Mouse (Mus musculus): ENCODE measurements around the gene Rangrf. TPM values are rescaled to one million over a fixed set of nuclear protein-coding genes. Genes with fewer than 3 reads are reported as not detected.
"Not testable (repeated sequence)": the region's sequence is repeated elsewhere in the genome, so short reads cannot be mapped to it uniquely, and the experiment has no call there.

The Rangrf gene
- polyA plus RNA-seq (2015; fragmentation: Nextera tagmentation; extraction: Ambion mirVana) = 28.9 and 34.5 TPM in 2 replicates

- H3K27ac ChIP-seq (ENCODE audit: low read length) = no peak within 1 kb of the TSS
- peaks cover 8% of the 10 kb centered on the region for H3K4me1 ChIP-seq (replicated peaks; ENCODE audit: control insufficient read depth, insufficient read depth, low read length)
- no peaks in the 10 kb centered on the region for H3K36me3 ChIP-seq (ENCODE audit: control insufficient read depth, insufficient read depth)
- WGBS = 86% methylated on average over 7 of the region's 7 CpGs
- H3K4me3 ChIP-seq (replicated peaks; ENCODE audit: low read length) = no peak within 1 kb of the TSS; the same call in 1 of the 2 replicates
- no peak within 1 kb of the TSS for H3K9ac ChIP-seq (replicated peaks; ENCODE audit: low read depth, low read length)
- H3K4me2 ChIP-seq (ENCODE audit: low read length) = peak within 1 kb of the TSS; percentile 66
- no peaks in the 10 kb centered on the region for H3K9me3 ChIP-seq (ENCODE audit: control insufficient read depth, low read length)
- H3K27me3 ChIP-seq (replicated peaks; ENCODE audit: control insufficient read depth, insufficient read depth, low read length) = no peaks in the 10 kb centered on the region
- no peak for ATAC-seq
Measured at GRCm38 (mm10) chr11:68975085-68975484, at the start of gene Rangrf. Gene Rangrf, minus strand, starts transcription at chr11:68975185.

GRCm38 (mm10) chr11:69020691-69021090 is 45.7 kb upstream of the Rangrf start:
- peaks cover 21% of the 10 kb centered on the region for H3K36me3 ChIP-seq (ENCODE audit: control insufficient read depth, insufficient read depth)
- no peaks in the 10 kb centered on the region for H3K9me3 ChIP-seq (ENCODE audit: control insufficient read depth, low read length)
- no peak overlapping the region for H3K4me3 ChIP-seq (replicated peaks; ENCODE audit: low read length)
- no peak overlapping the region for H3K27ac ChIP-seq (ENCODE audit: low read length)
- no peak overlapping the region for H3K4me2 ChIP-seq (ENCODE audit: low read length)
- peaks cover 10% of the 10 kb centered on the region for H3K4me1 ChIP-seq (replicated peaks; ENCODE audit: control insufficient read depth, insufficient read depth, low read length)
- H3K9ac ChIP-seq (replicated peaks; ENCODE audit: low read depth, low read length) = no peak overlapping the region
- H3K27me3 ChIP-seq (replicated peaks; ENCODE audit: control insufficient read depth, insufficient read depth, low read length) = no peaks in the 10 kb centered on the region
- no peak for ATAC-seq

GRCm38 (mm10) chr11:69016755-69017154 is 41.8 kb upstream of the Rangrf start:
- Histone ChIP-seq H3K9me3 (ENCODE audit: control insufficient read depth, low read length) (no peaks in the 10 kb centered on the region), H3K27ac (ENCODE audit: low read length) (peak overlapping the region; percentile 90), H3K9ac (replicated peaks; ENCODE audit: low read depth, low read length) (peak overlapping the region; percentile 81), H3K4me2 (ENCODE audit: low read length) (peak overlapping the region; percentile 75), H3K4me1 (replicated peaks; ENCODE audit: control insufficient read depth, insufficient read depth, low read length) (peaks cover 16% of the 10 kb centered on the region), H3K4me3 (replicated peaks; ENCODE audit: low read length) (peak overlapping the region; percentile 70), H3K27me3 (replicated peaks; ENCODE audit: control insufficient read depth, insufficient read depth, low read length) (no peaks in the 10 kb centered on the region), H3K36me3 (ENCODE audit: control insufficient read depth, insufficient read depth) (0 out of 2 replicates have a peak, but pooled peaks cover 2% of the 10 kb centered on the region)
- no peak for ATAC-seq
- WGBS = 62% methylated on average over 3 of the region's 3 CpGs

GRCm38 (mm10) chr11:69015644-69016441 is 40.9 kb upstream of the Rangrf start, which contains the start of gene Ctc1:
Gene Ctc1, plus strand, starts transcription at chr11:69015911.
- peak; percentile 96 for ATAC-seq
- Histone ChIP-seq H3K27ac (ENCODE audit: low read length) (peak within 1 kb of the TSS; percentile 90), H3K36me3 (ENCODE audit: control insufficient read depth, insufficient read depth) (no peaks in the 10 kb centered on the region), H3K27me3 (replicated peaks; ENCODE audit: control insufficient read depth, insufficient read depth, low read length) (no peaks in the 10 kb centered on the region), H3K4me3 (replicated peaks; ENCODE audit: low read length) (peak within 1 kb of the TSS; percentile 70), H3K9ac (replicated peaks; ENCODE audit: low read depth, low read length) (peak within 1 kb of the TSS; percentile 81), H3K9me3 (ENCODE audit: control insufficient read depth, low read length) (no peaks in the 10 kb centered on the region), H3K4me2 (ENCODE audit: low read length) (peak within 1 kb of the TSS; percentile 75), H3K4me1 (replicated peaks; ENCODE audit: control insufficient read depth, insufficient read depth, low read length) (peaks cover 22% of the 10 kb centered on the region)
- 3% methylated on average over 38 of the region's 38 CpGs for WGBS

GRCm38 (mm10) chr11:69012071-69012601 is 37.2 kb upstream of the Rangrf start:
- ATAC-seq = peak; percentile 74
- 1% methylated on average over 18 of the region's 18 CpGs for WGBS

GRCm38 (mm10) chr11:69011445-69011844 is 36.5 kb upstream of the Rangrf start:
- not testable (repeated sequence) for ATAC-seq; H3K9me3 ChIP-seq (ENCODE audit: control insufficient read depth, low read length); H3K36me3 ChIP-seq (ENCODE audit: control insufficient read depth, insufficient read depth); H3K27ac ChIP-seq (ENCODE audit: low read length); H3K9ac ChIP-seq (replicated peaks; ENCODE audit: low read depth, low read length); H3K27me3 ChIP-seq (replicated peaks; ENCODE audit: control insufficient read depth, insufficient read depth, low read length)
- WGBS = 69% methylated on average over 2 of the region's 2 CpGs
- Histone ChIP-seq H3K4me1 (replicated peaks; ENCODE audit: control insufficient read depth, insufficient read depth, low read length) (peaks cover 18% of the 10 kb centered on the region), H3K4me2 (ENCODE audit: low read length) (peak overlapping the region; percentile 91), H3K4me3 (replicated peaks; ENCODE audit: low read length) (peak overlapping the region; percentile 65)

More at GRCm38 (mm10) chr11:69012071-69012601, 37.2 kb upstream of the Rangrf start:
- Histone ChIP-seq H3K4me3 (replicated peaks; ENCODE audit: low read length) (peak overlapping the region; percentile 65), H3K27ac (ENCODE audit: low read length) (peak overlapping the region; percentile 94), H3K9ac (replicated peaks; ENCODE audit: low read depth, low read length) (peak overlapping the region; percentile 72), H3K4me2 (ENCODE audit: low read length) (peak overlapping the region; percentile 91), H3K36me3 (ENCODE audit: control insufficient read depth, insufficient read depth) (no peaks in the 10 kb centered on the region), H3K4me1 (replicated peaks; ENCODE audit: control insufficient read depth, insufficient read depth, low read length) (peaks cover 25% of the 10 kb centered on the region), H3K9me3 (ENCODE audit: control insufficient read depth, low read length) (no peaks in the 10 kb centered on the region), H3K27me3 (replicated peaks; ENCODE audit: control insufficient read depth, insufficient read depth, low read length) (no peaks in the 10 kb centered on the region)

GRCm38 (mm10) chr11:69010400-69011323 is 35.7 kb upstream of the Rangrf start:
- Histone ChIP-seq H3K4me3 (replicated peaks; ENCODE audit: low read length) (no peak overlapping the region), H3K9me3 (ENCODE audit: control insufficient read depth, low read length) (no peaks in the 10 kb centered on the region), H3K36me3 (ENCODE audit: control insufficient read depth, insufficient read depth) (no peaks in the 10 kb centered on the region), H3K27ac (ENCODE audit: low read length) (no peak overlapping the region), H3K9ac (replicated peaks; ENCODE audit: low read depth, low read length) (no peak overlapping the region), H3K4me1 (replicated peaks; ENCODE audit: control insufficient read depth, insufficient read depth, low read length) (peaks cover 18% of the 10 kb centered on the region), H3K27me3 (replicated peaks; ENCODE audit: control insufficient read depth, insufficient read depth, low read length) (no peaks in the 10 kb centered on the region), H3K4me2 (ENCODE audit: low read length) (no peak overlapping the region)
- no peak for ATAC-seq
- WGBS = 90% methylated on average over 15 of the region's 15 CpGs

GRCm38 (mm10) chr11:69009508-69009907 is 34.5 kb upstream of the Rangrf start:
- ATAC-seq = no peak
- Histone ChIP-seq H3K36me3 (ENCODE audit: control insufficient read depth, insufficient read depth) (no peaks in the 10 kb centered on the region), H3K4me2 (ENCODE audit: low read length) (no peak overlapping the region), H3K4me1 (replicated peaks; ENCODE audit: control insufficient read depth, insufficient read depth, low read length) (peaks cover 13% of the 10 kb centered on the region), H3K4me3 (replicated peaks; ENCODE audit: low read length) (no peak overlapping the region), H3K27ac (ENCODE audit: low read length) (no peak overlapping the region), H3K9ac (replicated peaks; ENCODE audit: low read depth, low read length) (no peak overlapping the region), H3K27me3 (replicated peaks; ENCODE audit: control insufficient read depth, insufficient read depth, low read length) (no peaks in the 10 kb centered on the region), H3K9me3 (ENCODE audit: control insufficient read depth, low read length) (no peaks in the 10 kb centered on the region)
- WGBS = 88% methylated on average over 1 of the region's 1 CpGs

Measured in forebrain, embryonic 16.5 days (tissue).